ENCODE assay signal across 8 mouse cellular contexts in genomic region chr3:69045750-69046149, GRCm38 (mm10). TPM values are rescaled to one million over a fixed set of nuclear protein-coding genes. Genes with fewer than 3 reads are reported as not detected.
DNase-seq lines count a peak whose midpoint lies in the region; ATAC-seq and TF ChIP-seq lines count a peak whose summit lies in the region.

No protein-coding gene starts in this region.

- TF ChIP-seq POLR2A in small intestine, adult 2 months (IDR thresholded peaks at IDR 0.05; ENCODE audit: low read depth, low read length): no peak

- no peak for TF ChIP-seq CTCF in small intestine, adult 2 months (IDR thresholded peaks at IDR 0.05; ENCODE audit: extremely low read depth, insufficient read length, insufficient replicate concordance, low read depth, low read length)

- H3K27ac ChIP-seq in limb, embryonic 12.5 days: peak overlapping the region; percentile 97; the same call in 1 of the 2 replicates
- H3K27ac ChIP-seq in small intestine, adult 2 months (ENCODE audit: insufficient read depth, low read depth, low read length): no peak overlapping the region

- peak overlapping the region; percentile 67 for H3K4me2 ChIP-seq in limb, embryonic 12.5 days

- peaks cover 5% of the 10 kb centered on the region for H3K36me3 ChIP-seq in megakaryocyte, embryonic 14.5 days (replicated peaks; ENCODE audit: low read length)
- H3K36me3 ChIP-seq in limb, embryonic 12.5 days: peaks cover 6% of the 10 kb centered on the region; the same call in 1 of the 2 replicates
- H3K36me3 ChIP-seq in small intestine, adult 2 months (ENCODE audit: control insufficient read depth, insufficient read depth, low read length): no peaks in the 10 kb centered on the region

- no peak for DNase-seq in right cerebral cortex, postnatal 36 days (ENCODE audit: low spot score in 2 of 2)
- no peak for DNase-seq in layer of hippocampus, adult 18-20 months (ENCODE audit: low spot score in 2 of 2)

- H3K9me3 ChIP-seq in megakaryocyte, embryonic 14.5 days: no peaks in the 10 kb centered on the region
- H3K9me3 ChIP-seq in limb, embryonic 12.5 days: no peaks in the 10 kb centered on the region

- H3K27me3 ChIP-seq in megakaryocyte, embryonic 14.5 days (replicated peaks): peaks cover 38% of the 10 kb centered on the region
- no peaks in the 10 kb centered on the region for H3K27me3 ChIP-seq in limb, embryonic 12.5 days
- H3K27me3 ChIP-seq in small intestine, adult 2 months (ENCODE audit: control insufficient read depth, insufficient read depth, low read length): no peaks in the 10 kb centered on the region

- H3K9ac ChIP-seq in limb, embryonic 12.5 days (replicated peaks): peak overlapping the region; percentile 27; the same call in 1 of the 2 replicates

- H3K4me1 ChIP-seq in megakaryocyte, embryonic 14.5 days: peaks cover 42% of the 10 kb centered on the region
- peaks cover 19% of the 10 kb centered on the region for H3K4me1 ChIP-seq in limb, embryonic 12.5 days (replicated peaks)
- H3K4me1 ChIP-seq in small intestine, adult 2 months (ENCODE audit: control insufficient read depth, insufficient read depth, insufficient read length, low read length): no peaks in the 10 kb centered on the region

- ATAC-seq in megakaryocyte, adult 5-6 weeks (ENCODE audit: poor library complexity, severe bottlenecking): no peak
- ATAC-seq in erythroid progenitor cell, adult 5-6 weeks (replicated peaks; ENCODE audit: low FRiP score, poor library complexity, severe bottlenecking): 0 out of 2 replicates have a peak, but pooled peaks have one; percentile 12
- no peak for ATAC-seq in limb, embryonic 12.5 days (ENCODE audit: insufficient number of reproducible peaks, insufficient read depth, low FRiP score, low TSS enrichment, low read depth)
- ATAC-seq in activated CD4-positive, CD25-positive, alpha-beta regulatory T cell, adult 4 months: no peak

- WGBS in limb, embryonic 12.5 days: 25% methylated on average over 13 of the region's 13 CpGs
- WGBS in small intestine, adult 2 months: 29% methylated on average over 13 of the region's 13 CpGs

- peak overlapping the region; percentile 92 for H3K4me3 ChIP-seq in megakaryocyte, embryonic 14.5 days (replicated peaks)
- peak overlapping the region; percentile 86 for H3K4me3 ChIP-seq in limb, embryonic 12.5 days (replicated peaks)
- peak overlapping the region; percentile 4 for H3K4me3 ChIP-seq in small intestine, adult 2 months (ENCODE audit: low read depth, low read length)

RNA-seq across cellular contexts. Expression of gene Trim59, which starts 1.2 kb away (rescaled TPM):
- 0.35 TPM in 1 of 2 replicates, not detected in the other for polyA plus RNA-seq in megakaryocyte, embryonic 14.5 days (2012; ENCODE audit: insufficient read depth, low replicate concordance)
- total RNA-seq in megakaryocyte, adult 5-6 weeks (2015): 61.1 and 69.6 TPM in 2 replicates
- 26.0 and 32.6 TPM in 2 replicates for total RNA-seq in megakaryocyte, adult 5-6 weeks (2017)
- 516 and 641 TPM in 2 replicates for total RNA-seq in erythroid progenitor cell, adult 5-6 weeks (2015; ENCODE audit: low replicate concordance)
- 350 and 524 TPM in 2 replicates for total RNA-seq in erythroid progenitor cell, adult 5-6 weeks (2017; ENCODE audit: low replicate concordance)
- 175 and 194 TPM in 2 replicates for polyA plus RNA-seq in limb, embryonic 12.5 days (2016; fragmentation: Nextera tagmentation; extraction: Ambion mirVana)
- polyA plus RNA-seq in small intestine, adult 2 months (2012; rRNA removed): 1.0 and 1.7 TPM in 2 replicates
- 10 to 100 TPM; 25.9 to 27.4 TPM for polyA plus RNA-seq in activated CD4-positive, CD25-positive, alpha-beta regulatory T cell, adult 4 months (2017; shearing (Covaris generic))
- 10 to 100 TPM; 15.1 to 17.4 TPM for total RNA-seq in layer of hippocampus, adult 18-20 months (2021)

RNA-seq across cellular contexts. Expression of gene Smc4, which starts 41.2 kb away (rescaled TPM):
- polyA plus RNA-seq in megakaryocyte, embryonic 14.5 days (2012; ENCODE audit: insufficient read depth, low replicate concordance): 28.7 and 32.9 TPM in 2 replicates
- total RNA-seq in megakaryocyte, adult 5-6 weeks (2015): 263 and 290 TPM in 2 replicates
- 541 and 545 TPM in 2 replicates for total RNA-seq in megakaryocyte, adult 5-6 weeks (2017)
- 764 and 1,013 TPM in 2 replicates for total RNA-seq in erythroid progenitor cell, adult 5-6 weeks (2015; ENCODE audit: low replicate concordance)
- total RNA-seq in erythroid progenitor cell, adult 5-6 weeks (2017; ENCODE audit: low replicate concordance): 1,945 and 2,175 TPM in 2 replicates
- polyA plus RNA-seq in limb, embryonic 12.5 days (2016; fragmentation: Nextera tagmentation; extraction: Ambion mirVana): 187 and 188 TPM in 2 replicates
- 1.7 and 6.4 TPM in 2 replicates for polyA plus RNA-seq in small intestine, adult 2 months (2012; rRNA removed)
- 100 to 1,000 TPM; 394 to 401 TPM for polyA plus RNA-seq in activated CD4-positive, CD25-positive, alpha-beta regulatory T cell, adult 4 months (2017; shearing (Covaris generic))
- total RNA-seq in layer of hippocampus, adult 18-20 months (2021): 1 to 10 TPM; 5.8 to 6.8 TPM

RNA-seq across cellular contexts. Expression of gene Ift80, which starts 41.4 kb away (rescaled TPM):
- 0.10 TPM in 1 of 2 replicates, not detected in the other for polyA plus RNA-seq in megakaryocyte, embryonic 14.5 days (2012; ENCODE audit: insufficient read depth, low replicate concordance)
- total RNA-seq in megakaryocyte, adult 5-6 weeks (2015): 8.0 and 10.8 TPM in 2 replicates
- 13.7 and 15.2 TPM in 2 replicates for total RNA-seq in megakaryocyte, adult 5-6 weeks (2017)
- total RNA-seq in erythroid progenitor cell, adult 5-6 weeks (2015; ENCODE audit: low replicate concordance): 155 and 233 TPM in 2 replicates
- total RNA-seq in erythroid progenitor cell, adult 5-6 weeks (2017; ENCODE audit: low replicate concordance): 270 and 271 TPM in 2 replicates
- polyA plus RNA-seq in limb, embryonic 12.5 days (2016; fragmentation: Nextera tagmentation; extraction: Ambion mirVana): 21.9 and 23.2 TPM in 2 replicates
- 0.20 and 0.22 TPM in 2 replicates for polyA plus RNA-seq in small intestine, adult 2 months (2012; rRNA removed)
- polyA plus RNA-seq in activated CD4-positive, CD25-positive, alpha-beta regulatory T cell, adult 4 months (2017; shearing (Covaris generic)): 100 to 1,000 TPM in 1 of 2 experiments, 10 to 100 TPM in 1; 76.4 to 105 TPM
- total RNA-seq in layer of hippocampus, adult 18-20 months (2021): 10 to 100 TPM; 24.6 to 25.2 TPM

Comparison
In these comparisons a context has a peak if more than half of its experiments do, and no peak if none do; other contexts are left out.
1. H3K4me3 ChIP-seq: peak in every context shown above with its lines; median percentile 92 in megakaryocyte, embryonic 14.5 days; 86 in limb, embryonic 12.5 days; 4 in small intestine, adult 2 months.
2. RNA of gene Ift80, which starts 41.4 kb away (polyA plus RNA-seq): 76.4 to 105 TPM in activated CD4-positive, CD25-positive, alpha-beta regulatory T cell, adult 4 months and 21.9 to 23.2 TPM in limb, embryonic 12.5 days; 0.20 to 0.22 TPM in small intestine, adult 2 months and 0.10 TPM in megakaryocyte, embryonic 14.5 days; every median in the first group is over 10 times any median in the second.